18 mouse cellular contexts compared by ENCODE assay signal in genomic region chr1:161140026-161140762, GRCm38 (mm10). TPM values are rescaled to one million over a fixed set of nuclear protein-coding genes. Genes with fewer than 3 reads are reported as not detected.
DNase-seq lines count a peak whose midpoint lies in the region; ATAC-seq and TF ChIP-seq lines count a peak whose summit lies in the region.
"Had no signal": no experiment of that assay in that cellular context is flagged by ENCODE, and none has a peak within 500 bp of the region (broad histone marks: within the 10 kb centered on the region; RNA-seq: fewer than 3 reads in every experiment).

No protein-coding gene starts in this region.

- H3K9me3 ChIP-seq in liver, embryonic 14.5 days (ENCODE audit: control insufficient read depth, low read length): no peaks in the 10 kb centered on the region
- H3K9me3 ChIP-seq in forebrain, embryonic 12.5 days: no peaks in the 10 kb centered on the region
- H3K9me3 ChIP-seq: heart, embryonic 15.5 days; limb, embryonic 13.5 days; midbrain, embryonic 15.5 days had no signal

- TF ChIP-seq POLR2A in kidney, adult 2 months (IDR thresholded peaks at IDR 0.05; ENCODE audit: low read depth, low read length): no peak

- ATAC-seq in Patski: no peak
- no peak for ATAC-seq in liver, embryonic 14.5 days (ENCODE audit: insufficient read depth)
- ATAC-seq in forebrain, embryonic 12.5 days (ENCODE audit: low FRiP score): no peak
- no peak for ATAC-seq in activated CD4-positive, CD25-positive, alpha-beta regulatory T cell, adult 4 months
- ATAC-seq: forebrain, postnatal 0 days; midbrain, embryonic 15.5 days had no signal

- H3K27ac ChIP-seq in kidney, adult 2 months (ENCODE audit: insufficient read depth, low read depth, low read length): no peak overlapping the region
- no peak overlapping the region for H3K27ac ChIP-seq in liver, embryonic 14.5 days
- H3K27ac ChIP-seq in forebrain, embryonic 12.5 days: no peak overlapping the region
- H3K27ac ChIP-seq: heart, embryonic 15.5 days; hindbrain, embryonic 14.5 days; limb, embryonic 13.5 days; midbrain, embryonic 15.5 days had no signal

- no peak for DNase-seq in kidney, adult 2 months
- DNase-seq in kidney, adult 9 months: no peak
- DNase-seq in 416B (ENCODE audit: low read depth): peak; percentile 67
- no peak for DNase-seq in Patski (ENCODE audit: low read depth, low spot score)
- no peak for DNase-seq in liver, embryonic 14.5 days (ENCODE audit: low read depth in 3 of 3, low spot score in 3 of 3)
- no peak for DNase-seq in cerebellum, postnatal 25 days
- DNase-seq: forebrain, postnatal 0 days; gastrocnemius, postnatal 14 days; kidney, postnatal 25 days; layer of hippocampus, postnatal 36 days had no signal

- H3K4me1 ChIP-seq in kidney, adult 2 months (ENCODE audit: control insufficient read depth, insufficient read depth, low read length): no peaks in the 10 kb centered on the region
- H3K4me1 ChIP-seq in liver, embryonic 14.5 days (replicated peaks; ENCODE audit: control insufficient read depth in 2 of 2, insufficient read depth in 2 of 2, low read length in 1 of 2): no peaks in the 10 kb centered on the region
- 0 out of 2 replicates have a peak, but pooled peaks cover 9% of the 10 kb centered on the region for H3K4me1 ChIP-seq in forebrain, embryonic 12.5 days
- H3K4me1 ChIP-seq: limb, embryonic 13.5 days had no signal

- WGBS in kidney, adult 2 months: 78% methylated on average over 9 of the region's 9 CpGs
- WGBS in liver, embryonic 14.5 days (ENCODE audit: insufficient replicate concordance): 61% methylated on average over 9 of the region's 9 CpGs
- WGBS in forebrain, embryonic 12.5 days: 89% methylated on average over 9 of the region's 9 CpGs

- CTCF ChIA-PET in Patski (lab: Charles Lee): no interaction called here

- H3K9ac ChIP-seq in liver, embryonic 14.5 days (replicated peaks): no peak overlapping the region
- no peak overlapping the region for H3K9ac ChIP-seq in forebrain, embryonic 12.5 days
- H3K9ac ChIP-seq: forebrain, postnatal 0 days; heart, embryonic 15.5 days; hindbrain, embryonic 14.5 days; limb, embryonic 13.5 days; midbrain, embryonic 15.5 days had no signal

- H3K36me3 ChIP-seq in kidney, adult 2 months (ENCODE audit: control insufficient read depth, insufficient read depth, low read length): no peaks in the 10 kb centered on the region
- no peaks in the 10 kb centered on the region for H3K36me3 ChIP-seq in liver, embryonic 14.5 days (replicated peaks; ENCODE audit: control insufficient read depth, insufficient read depth, low read depth)
- no peaks in the 10 kb centered on the region for H3K36me3 ChIP-seq in forebrain, embryonic 12.5 days (replicated peaks)
- H3K36me3 ChIP-seq: heart, embryonic 15.5 days; limb, embryonic 13.5 days; midbrain, embryonic 15.5 days had no signal

- no peaks in the 10 kb centered on the region for H3K27me3 ChIP-seq in kidney, adult 2 months (replicated peaks; ENCODE audit: control insufficient read depth, insufficient read depth, low read length)
- no peaks in the 10 kb centered on the region for H3K27me3 ChIP-seq in Patski
- peaks cover 4% of the 10 kb centered on the region; the same call in 1 of the 2 replicates for H3K27me3 ChIP-seq in liver, embryonic 14.5 days (ENCODE audit: control insufficient read depth, insufficient read depth, low read length)
- peaks cover 4% of the 10 kb centered on the region; the same call in 1 of the 2 replicates for H3K27me3 ChIP-seq in forebrain, embryonic 12.5 days
- H3K27me3 ChIP-seq: heart, embryonic 15.5 days; limb, embryonic 13.5 days had no signal

- H3K4me2 ChIP-seq in liver, embryonic 14.5 days (ENCODE audit: low read depth): no peak overlapping the region
- no peak overlapping the region for H3K4me2 ChIP-seq in forebrain, embryonic 12.5 days
- H3K4me2 ChIP-seq: heart, embryonic 15.5 days; hindbrain, embryonic 14.5 days; limb, embryonic 13.5 days; midbrain, embryonic 15.5 days had no signal

- POLR2A ChIA-PET in Patski (lab: Charles Lee): no interaction called here

- peak; percentile 48 for TF ChIP-seq CTCF in kidney, adult 2 months (conservative IDR thresholded peaks at IDR 0.05; ENCODE audit: insufficient read depth, insufficient read length, low read depth, low read length)
- TF ChIP-seq CTCF in Patski (IDR thresholded peaks at IDR 0.05): peak; percentile 34
- peak; percentile 42; the same call in 1 of the 2 replicates for TF ChIP-seq CTCF in liver, embryonic 14.5 days (IDR thresholded peaks at IDR 0.05; ENCODE audit: low read depth)

- no peak overlapping the region for H3K4me3 ChIP-seq in kidney, adult 2 months (ENCODE audit: insufficient read depth, low read depth, low read length)
- no peak overlapping the region for H3K4me3 ChIP-seq in liver, embryonic 14.5 days (ENCODE audit: insufficient read depth in 1 of 2, low read depth in 2 of 2, low read length in 2 of 2)
- no peak overlapping the region for H3K4me3 ChIP-seq in forebrain, embryonic 12.5 days (replicated peaks)
- H3K4me3 ChIP-seq: heart, embryonic 15.5 days; limb, embryonic 13.5 days; midbrain, embryonic 15.5 days had no signal

- TF ChIP-seq EP300 in liver, embryonic 14.5 days (IDR thresholded peaks at IDR 0.05; ENCODE audit: low read depth): no peak

- in situ Hi-C loops in Patski (cut with MboI; ENCODE audit: low pct_unique_long_range_greater_than_20kb): no loop called here

RNA-seq across cellular contexts. Expression of gene Ankrd45, which starts 2.3 kb away (rescaled TPM):
- 1.2 and 1.5 TPM in 2 replicates for polyA plus RNA-seq in kidney, adult 2 months (2012; rRNA removed)
- 0.39 TPM for polyA plus RNA-seq in Patski (2021)
- polyA plus RNA-seq in liver, embryonic 14.5 days (2012; rRNA removed): 0.02 TPM in 2 replicates
- 0.09 TPM in 1 of 2 replicates, not detected in the other for polyA plus RNA-seq in liver, embryonic 14.5 days (2014; fragmentation: Nextera tagmentation; extraction: Ambion mirVana)
- 10.0 and 10.4 TPM in 2 replicates for polyA plus RNA-seq in forebrain, embryonic 12.5 days (2016; fragmentation: Nextera tagmentation; extraction: Ambion mirVana)
- not detected for polyA plus RNA-seq in activated CD4-positive, CD25-positive, alpha-beta regulatory T cell, adult 4 months (2017; shearing (Covaris generic))
- polyA plus RNA-seq: small intestine, adult 2 months had no signal

RNA-seq across cellular contexts. Expression of gene Klhl20, which starts 8.9 kb away (rescaled TPM):
- polyA plus RNA-seq in kidney, adult 2 months (2012; rRNA removed): 7.2 and 7.9 TPM in 2 replicates
- 15.8 TPM for polyA plus RNA-seq in Patski (2021)
- polyA plus RNA-seq in liver, embryonic 14.5 days (2012; rRNA removed): 4.3 and 5.1 TPM in 2 replicates
- polyA plus RNA-seq in liver, embryonic 14.5 days (2014; fragmentation: Nextera tagmentation; extraction: Ambion mirVana): 4.6 and 5.2 TPM in 2 replicates
- polyA plus RNA-seq in forebrain, embryonic 12.5 days (2016; fragmentation: Nextera tagmentation; extraction: Ambion mirVana): 20.9 and 21.4 TPM in 2 replicates
- polyA plus RNA-seq in activated CD4-positive, CD25-positive, alpha-beta regulatory T cell, adult 4 months (2017; shearing (Covaris generic)): 10 to 100 TPM; 24.4 to 33.5 TPM

RNA-seq across cellular contexts. Expression of gene Tex50, which starts 18.9 kb away (rescaled TPM):
- polyA plus RNA-seq in kidney, adult 2 months (2012; rRNA removed): not detected in 2 replicates
- polyA plus RNA-seq in Patski (2021): not detected
- not detected in 2 replicates for polyA plus RNA-seq in liver, embryonic 14.5 days (2012; rRNA removed)
- not detected in 2 replicates for polyA plus RNA-seq in liver, embryonic 14.5 days (2014; fragmentation: Nextera tagmentation; extraction: Ambion mirVana)
- 0.32 and 0.44 TPM in 2 replicates for polyA plus RNA-seq in forebrain, embryonic 12.5 days (2016; fragmentation: Nextera tagmentation; extraction: Ambion mirVana)
- polyA plus RNA-seq in activated CD4-positive, CD25-positive, alpha-beta regulatory T cell, adult 4 months (2017; shearing (Covaris generic)): under 1 TPM in 1 of 2 experiments, not detected in 1; 0.36 TPM
- polyA plus RNA-seq: neural tube, embryonic 11.5 days; small intestine, adult 2 months had no signal
